Mouse (Mus musculus): ENCODE data around the gene Zfp800. TPM values are rescaled to one million over a fixed set of nuclear protein-coding genes. Genes with fewer than 3 reads are reported as not detected.

Zfp800 gene
- 15.1 and 17.1 TPM in 2 replicates for polyA plus RNA-seq (2015; fragmentation: Nextera tagmentation; extraction: Ambion mirVana)

DNA sequence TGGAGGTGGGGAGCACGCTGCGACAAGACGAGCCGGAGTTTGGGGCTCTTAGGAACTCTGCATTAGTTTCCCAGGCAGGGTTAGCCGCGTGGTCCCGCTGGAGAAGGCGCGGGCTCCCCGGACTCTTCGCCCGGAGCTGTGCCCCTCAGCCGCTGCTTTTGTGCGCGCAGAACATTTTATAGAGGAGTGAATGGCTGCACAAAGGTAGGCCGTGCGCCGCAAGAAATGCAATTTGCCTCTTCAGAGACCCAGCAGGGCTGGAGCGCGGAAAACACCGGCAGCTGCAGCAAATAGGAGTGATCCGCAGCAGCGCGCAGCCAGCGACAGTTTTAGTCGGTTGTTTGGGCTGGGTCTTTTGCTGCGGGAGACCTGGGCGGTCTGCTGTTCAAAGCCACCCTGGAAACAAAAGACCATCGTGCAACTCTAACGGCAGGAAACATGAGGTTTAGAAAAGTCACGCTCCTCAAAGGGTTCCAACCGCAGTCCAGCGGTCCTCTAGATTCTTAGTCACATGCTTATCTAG is at the start of gene Zfp800:
TSS of gene Zfp800 (minus strand) at position 325 of the 523 bp plus-strand sequence.
- peak within 1 kb of the TSS; percentile 20; the same call in 1 of the 2 replicates for H3K9ac ChIP-seq
- ATAC-seq (ENCODE audit: insufficient number of reproducible peaks, low FRiP score, low TSS enrichment, low read depth) = no peak
- peaks cover 8% of the 10 kb centered on the region; the same call in 1 of the 2 replicates for H3K4me1 ChIP-seq
- no peaks in the 10 kb centered on the region for H3K36me3 ChIP-seq
- H3K27ac ChIP-seq = no peak within 1 kb of the TSS
- peak within 1 kb of the TSS; percentile 85 for H3K4me2 ChIP-seq
- H3K27me3 ChIP-seq = peaks cover 25% of the 10 kb centered on the region
- WGBS = under 1% methylated on average over 33 of the region's 33 CpGs
- H3K9me3 ChIP-seq = no peaks in the 10 kb centered on the region
- peak within 1 kb of the TSS; percentile 46 for H3K4me3 ChIP-seq

DNA sequence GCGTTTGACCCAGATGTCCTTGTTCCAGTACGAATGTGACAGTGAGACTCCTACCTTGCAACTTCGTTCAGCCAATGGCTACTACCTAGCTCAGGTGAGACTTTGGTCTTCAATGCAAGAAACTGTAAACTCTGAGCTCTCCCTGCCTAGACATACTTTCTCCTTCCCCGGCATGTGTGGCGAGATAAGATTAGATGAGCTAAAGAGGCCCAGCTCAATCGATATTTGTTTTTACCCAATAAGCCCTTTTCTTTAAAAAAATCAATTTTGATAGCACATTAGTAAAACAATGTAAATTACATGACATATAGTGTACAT is 33.7 kb upstream of the Zfp800 start:
- peaks cover 9% of the 10 kb centered on the region for H3K36me3 ChIP-seq
- H3K9me3 ChIP-seq = no peaks in the 10 kb centered on the region
- 70% methylated on average over 6 of the region's 6 CpGs for WGBS
- H3K27ac ChIP-seq = no peak overlapping the region
- ATAC-seq (ENCODE audit: insufficient number of reproducible peaks, low FRiP score, low TSS enrichment, low read depth) = no peak
- H3K9ac ChIP-seq = no peak overlapping the region
- no peaks in the 10 kb centered on the region for H3K27me3 ChIP-seq
- no peak overlapping the region for H3K4me2 ChIP-seq
- H3K4me1 ChIP-seq = no peaks in the 10 kb centered on the region
- no peak overlapping the region for H3K4me3 ChIP-seq

DNA sequence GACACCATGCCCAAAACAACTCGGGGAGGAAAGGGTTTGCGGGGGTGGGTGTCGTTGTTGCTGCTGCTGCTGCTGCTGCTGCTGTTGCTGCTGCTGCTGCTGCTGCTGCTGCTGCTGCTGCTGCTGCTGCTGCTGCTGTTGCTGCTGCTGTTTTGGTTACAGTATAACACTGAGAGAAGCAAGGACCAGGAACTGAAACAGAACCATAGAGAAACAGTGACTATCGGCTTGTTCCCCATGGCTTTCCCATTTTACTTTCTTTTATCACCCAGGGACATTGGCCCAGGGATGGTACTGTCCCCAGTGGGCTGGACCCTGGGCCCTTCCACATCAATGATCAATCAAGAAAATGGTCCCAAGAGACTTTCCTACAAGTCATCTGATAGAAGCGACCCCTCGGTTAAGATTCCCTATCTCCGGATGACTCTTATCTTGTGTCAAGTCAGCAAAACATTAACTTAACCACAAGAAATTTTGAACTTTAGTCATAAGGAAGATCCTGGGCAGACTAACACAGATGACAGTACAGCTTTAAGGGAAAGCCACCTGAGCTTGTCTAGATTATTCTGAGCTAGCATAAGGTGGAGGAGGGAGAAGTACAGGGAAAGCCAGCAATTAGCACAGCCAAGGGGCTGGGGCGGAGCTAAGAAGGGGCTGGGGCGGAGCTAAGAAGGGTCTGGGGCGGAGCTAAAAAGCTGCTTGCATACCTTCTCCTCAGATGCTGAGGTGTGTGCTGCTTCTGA is 33.2 kb upstream of the Zfp800 start:
- Histone ChIP-seq H3K36me3 (peaks cover 14% of the 10 kb centered on the region), H3K27me3 (no peaks in the 10 kb centered on the region), H3K9me3 (no peaks in the 10 kb centered on the region), H3K9ac (no peak overlapping the region), H3K4me3 (no peak overlapping the region), H3K4me1 (no peaks in the 10 kb centered on the region), H3K27ac (no peak overlapping the region), H3K4me2 (no peak overlapping the region)
- WGBS = 77% methylated on average over 10 of the region's 10 CpGs
- no peak for ATAC-seq (ENCODE audit: insufficient number of reproducible peaks, low FRiP score, low TSS enrichment, low read depth)

DNA sequence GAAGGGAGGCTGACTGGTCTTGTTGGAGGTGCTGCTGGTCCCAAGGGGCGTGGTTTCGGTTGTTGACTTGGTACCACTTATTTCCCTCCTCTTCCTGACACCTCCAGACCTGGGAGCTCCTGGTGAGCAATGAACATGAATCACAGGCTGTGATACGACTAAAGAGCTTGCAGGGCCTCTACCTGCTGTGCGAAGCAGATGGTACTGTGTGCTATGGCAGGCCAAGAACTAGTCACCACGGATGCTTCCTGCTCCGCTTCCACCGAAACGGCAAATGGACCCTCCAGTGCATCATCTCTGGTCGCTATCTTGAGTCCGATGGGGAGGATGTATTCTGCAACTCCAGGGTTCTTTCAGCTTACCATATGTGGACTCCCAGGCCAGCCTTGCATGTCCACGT is 32.1 kb upstream of the Zfp800 start:
- 80% methylated on average over 11 of the region's 11 CpGs for WGBS
- no peak for ATAC-seq (ENCODE audit: insufficient number of reproducible peaks, low FRiP score, low TSS enrichment, low read depth)
- no peak overlapping the region for H3K27ac ChIP-seq
- peaks cover 18% of the 10 kb centered on the region for H3K36me3 ChIP-seq
- no peak overlapping the region for H3K4me2 ChIP-seq
- peaks cover 6% of the 10 kb centered on the region for H3K4me1 ChIP-seq
- H3K9me3 ChIP-seq = no peaks in the 10 kb centered on the region
- no peak overlapping the region for H3K4me3 ChIP-seq
- no peak overlapping the region for H3K9ac ChIP-seq
- H3K27me3 ChIP-seq = no peaks in the 10 kb centered on the region

DNA sequence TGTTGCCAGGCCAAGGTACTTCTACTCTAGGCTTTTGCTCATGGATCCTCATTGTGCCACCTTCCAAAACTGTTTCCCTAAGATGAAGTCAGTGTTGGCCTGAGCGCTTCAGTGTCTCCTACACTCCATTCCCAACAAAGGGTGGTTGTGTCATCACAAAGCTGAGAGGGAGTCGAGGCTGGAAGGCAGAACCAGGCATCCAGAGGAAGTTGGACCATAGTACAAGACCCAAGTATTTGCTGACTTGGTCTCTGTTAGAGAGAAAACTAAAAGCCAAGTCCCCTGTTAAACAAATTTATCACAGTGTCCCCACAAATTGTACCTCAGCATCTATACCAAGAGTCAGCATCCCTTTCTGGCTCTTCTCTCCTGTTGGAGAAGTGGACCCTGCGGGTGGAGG is 30.5 kb upstream of the Zfp800 start, which contains the start of gene Gcc1:
TSS of gene Gcc1 (minus strand) at position 101 of the 400 bp plus-strand sequence.
- peaks cover 14% of the 10 kb centered on the region for H3K4me1 ChIP-seq
- H3K4me2 ChIP-seq = no peak within 1 kb of the TSS
- no peak within 1 kb of the TSS for H3K27ac ChIP-seq
- 83% methylated on average over 3 of the region's 3 CpGs for WGBS
- H3K9me3 ChIP-seq = no peaks in the 10 kb centered on the region
- peaks cover 18% of the 10 kb centered on the region for H3K36me3 ChIP-seq
- ATAC-seq (ENCODE audit: insufficient number of reproducible peaks, low FRiP score, low TSS enrichment, low read depth) = no peak
- H3K9ac ChIP-seq = no peak within 1 kb of the TSS
- no peaks in the 10 kb centered on the region for H3K27me3 ChIP-seq
- H3K4me3 ChIP-seq = no peak within 1 kb of the TSS

DNA sequence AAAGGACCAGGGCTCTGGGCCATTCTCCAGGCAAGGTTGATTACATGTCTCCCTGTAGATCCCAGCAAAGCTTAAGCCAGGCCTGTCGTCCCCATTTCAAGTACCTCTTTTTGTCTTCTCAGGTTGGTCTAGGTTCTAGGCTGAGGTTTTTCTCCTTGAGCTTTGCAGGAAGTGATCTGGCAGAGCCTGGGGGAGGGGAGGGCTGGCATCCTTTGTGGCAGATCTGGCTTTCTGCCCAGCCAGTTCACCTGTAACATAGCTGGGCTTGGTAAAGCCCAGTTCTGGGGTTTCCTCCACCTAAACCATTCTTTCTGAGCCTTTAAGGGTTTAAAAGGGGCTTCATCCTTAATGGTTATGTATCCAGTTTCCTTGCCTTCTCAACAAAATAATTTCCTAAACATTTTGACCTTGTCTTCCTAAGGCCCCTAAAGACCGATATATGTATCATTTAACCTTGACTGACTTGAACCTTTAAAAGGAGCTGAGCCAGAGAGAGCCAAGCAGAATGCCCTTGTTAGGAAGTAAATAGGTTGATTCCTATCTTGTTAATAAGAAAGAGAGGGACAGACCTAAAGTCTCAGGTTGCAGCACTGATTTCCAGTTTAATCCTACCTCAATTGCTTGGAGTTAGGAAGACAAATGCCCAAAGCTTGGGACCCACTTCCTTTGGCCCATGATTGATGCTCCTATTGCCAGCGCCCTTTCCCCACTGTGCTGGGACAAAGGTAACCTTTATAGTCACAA is 29.5 kb upstream of the Zfp800 start, which contains the start of gene Fscn3:
TSS of gene Fscn3 (plus strand) at position 694 of the 744 bp plus-strand sequence.
- ATAC-seq (ENCODE audit: insufficient number of reproducible peaks, low FRiP score, low TSS enrichment, low read depth) = no peak
- no peak within 1 kb of the TSS for H3K27ac ChIP-seq
- H3K36me3 ChIP-seq = peaks cover 18% of the 10 kb centered on the region
- no peak within 1 kb of the TSS for H3K9ac ChIP-seq
- H3K9me3 ChIP-seq = no peaks in the 10 kb centered on the region
- H3K4me2 ChIP-seq = no peak within 1 kb of the TSS
- WGBS = 83% methylated on average over 3 of the region's 3 CpGs
- H3K4me1 ChIP-seq = peaks cover 15% of the 10 kb centered on the region
- no peak within 1 kb of the TSS for H3K4me3 ChIP-seq
- no peaks in the 10 kb centered on the region for H3K27me3 ChIP-seq

DNA sequence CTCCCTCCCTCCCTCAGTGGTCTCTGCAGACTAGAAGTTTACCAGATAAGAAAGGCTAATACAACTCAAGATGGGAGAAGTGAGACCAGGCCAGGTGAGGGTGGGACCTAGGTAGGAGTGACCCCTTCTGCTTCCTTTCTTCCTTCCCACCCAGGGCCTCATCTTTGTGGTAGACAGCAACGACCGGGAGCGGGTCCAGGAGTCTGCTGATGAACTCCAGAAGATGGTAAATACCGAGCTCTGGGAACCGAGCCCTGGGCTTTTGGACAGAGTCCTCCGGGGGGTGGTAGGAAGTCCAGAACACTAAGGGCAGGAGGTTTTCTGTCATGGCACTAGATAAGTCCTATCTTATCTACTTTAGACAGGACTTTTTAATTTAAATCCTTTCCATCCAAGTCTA is 27.2 kb upstream of the Zfp800 start:
- H3K36me3 ChIP-seq = peaks cover 18% of the 10 kb centered on the region
- peak overlapping the region; percentile 58 for H3K4me2 ChIP-seq
- H3K9ac ChIP-seq = no peak overlapping the region
- no peak overlapping the region for H3K4me3 ChIP-seq
- peaks cover 33% of the 10 kb centered on the region for H3K4me1 ChIP-seq
- no peak for ATAC-seq (ENCODE audit: insufficient number of reproducible peaks, low FRiP score, low TSS enrichment, low read depth)
- H3K27me3 ChIP-seq = no peaks in the 10 kb centered on the region
- no peaks in the 10 kb centered on the region for H3K9me3 ChIP-seq
- 73% methylated on average over 6 of the region's 6 CpGs for WGBS
- H3K27ac ChIP-seq = no peak overlapping the region

DNA sequence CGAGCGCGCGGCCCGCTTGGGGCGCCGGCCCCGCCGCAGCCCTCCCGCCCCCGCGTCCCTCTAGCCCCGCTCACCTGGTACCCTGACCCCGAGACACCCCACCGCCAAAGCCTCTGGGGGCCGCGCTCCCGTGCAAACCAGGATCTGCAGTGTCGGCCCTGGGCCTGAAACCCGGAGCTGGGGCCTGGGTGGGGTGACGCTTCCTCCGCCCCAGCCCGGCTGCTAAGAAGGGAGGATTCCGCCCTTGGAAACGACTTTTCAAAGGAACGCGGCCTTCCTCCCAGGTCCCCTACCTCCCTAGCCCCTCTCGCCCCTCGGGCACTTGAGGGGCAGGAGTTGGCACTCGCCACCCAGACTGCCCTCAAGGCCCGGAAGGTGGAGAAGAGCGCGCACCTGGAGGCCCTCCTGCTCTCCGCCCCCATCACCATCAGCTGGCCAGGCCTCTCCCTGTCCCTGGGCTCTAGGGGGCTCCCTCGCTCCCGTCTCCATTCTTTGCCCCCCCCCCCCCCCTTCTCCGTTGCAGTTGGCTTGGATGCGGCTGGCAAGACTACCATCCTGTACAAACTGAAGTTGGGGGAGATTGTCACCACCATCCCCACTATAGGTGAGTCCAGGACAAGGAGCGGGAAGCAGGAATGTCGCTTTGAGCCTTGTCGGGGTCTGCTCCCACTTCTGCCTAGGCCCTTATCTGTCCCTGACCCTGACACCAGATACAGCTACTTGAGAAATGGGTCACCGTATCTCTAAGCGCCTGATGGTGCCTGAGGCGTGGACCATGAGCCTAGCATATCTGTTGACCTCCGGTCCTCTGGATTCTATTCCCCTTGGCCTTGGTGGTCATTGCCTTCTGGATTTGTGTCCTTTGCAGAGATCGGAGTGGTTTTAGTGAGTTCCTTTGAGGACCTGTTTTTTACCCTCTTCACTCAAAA is 26.2 kb upstream of the Zfp800 start:
- ATAC-seq (ENCODE audit: insufficient number of reproducible peaks, low FRiP score, low TSS enrichment, low read depth) = peak; percentile 16; the same call in 1 of the 2 replicates
- Histone ChIP-seq H3K27me3 (no peaks in the 10 kb centered on the region), H3K9ac (peak overlapping the region; percentile 98), H3K4me2 (peak overlapping the region; percentile 58), H3K4me1 (peaks cover 39% of the 10 kb centered on the region), H3K36me3 (peaks cover 21% of the 10 kb centered on the region), H3K27ac (peak overlapping the region; percentile 79), H3K4me3 (peak overlapping the region; percentile 95), H3K9me3 (no peaks in the 10 kb centered on the region)
- WGBS = 9% methylated on average over 46 of the region's 46 CpGs

DNA sequence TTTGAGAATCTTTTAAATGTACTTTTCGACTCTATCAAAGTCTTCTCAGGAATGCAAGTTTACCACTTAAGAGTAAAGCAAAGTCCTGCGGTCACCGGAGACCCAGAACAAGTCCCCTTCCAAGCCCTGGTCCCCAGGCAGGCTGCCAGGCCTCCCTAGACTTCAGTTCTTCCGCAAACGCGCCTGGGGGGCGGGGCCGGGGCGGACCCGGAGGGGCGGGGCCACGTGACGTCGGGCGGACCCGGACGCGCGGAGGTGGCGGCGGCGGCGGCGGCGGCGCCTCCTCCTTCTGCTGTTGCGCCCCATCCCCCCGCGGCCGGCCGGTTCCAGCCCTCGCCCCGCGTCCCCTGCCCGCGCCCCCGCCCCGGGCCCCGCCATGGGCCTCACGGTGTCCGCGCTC is 25.5 kb upstream of the Zfp800 start, which contains the start of gene Arf5:
TSS of gene Arf5 (plus strand) at position 248 of the 400 bp plus-strand sequence.
- Histone ChIP-seq H3K4me1 (peaks cover 41% of the 10 kb centered on the region), H3K27me3 (no peaks in the 10 kb centered on the region), H3K9me3 (no peaks in the 10 kb centered on the region), H3K4me2 (peak within 1 kb of the TSS; percentile 58), H3K4me3 (peak within 1 kb of the TSS; percentile 95), H3K9ac (peak within 1 kb of the TSS; percentile 98), H3K36me3 (peaks cover 28% of the 10 kb centered on the region), H3K27ac (peak within 1 kb of the TSS; percentile 79)
- WGBS = under 1% methylated on average over 28 of the region's 42 CpGs
- peak; percentile 66 for ATAC-seq (ENCODE audit: insufficient number of reproducible peaks, low FRiP score, low TSS enrichment, low read depth)

DNA sequence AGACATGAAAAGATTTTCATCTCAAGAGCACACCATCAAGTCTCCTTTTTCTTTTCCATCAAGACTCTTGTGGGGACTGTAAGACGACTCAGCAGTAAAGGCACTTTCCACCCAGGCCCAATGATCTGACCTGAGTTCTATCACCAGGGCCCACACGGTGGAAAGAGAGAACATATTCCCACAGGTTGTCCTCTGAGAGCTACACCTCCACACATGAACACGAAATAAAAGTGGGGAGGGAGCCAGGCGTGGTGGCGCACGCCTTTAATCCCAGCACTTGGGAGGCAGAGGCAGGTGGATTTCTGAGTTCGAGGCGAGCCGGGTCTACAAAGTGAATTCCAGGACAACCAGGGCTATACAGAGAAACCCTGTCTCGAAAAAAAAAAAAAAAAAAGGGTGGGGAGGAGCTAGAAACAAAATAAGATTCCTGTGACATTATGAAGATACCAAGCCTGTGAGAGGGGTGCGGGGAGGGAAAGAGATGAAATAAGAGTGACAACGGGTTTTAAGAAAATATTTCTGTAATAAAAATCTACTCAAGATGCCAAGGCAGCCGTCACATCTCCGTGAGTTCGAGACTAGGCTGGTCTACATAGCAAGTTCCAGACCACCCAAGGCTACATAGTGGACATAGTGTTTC is 25.0 kb upstream of the Zfp800 start:
- peaks cover 41% of the 10 kb centered on the region for H3K4me1 ChIP-seq

More for the DNA sequence above, 25.0 kb upstream of the Zfp800 start:
- H3K9me3 ChIP-seq = no peaks in the 10 kb centered on the region
- H3K27ac ChIP-seq = peak overlapping the region; percentile 79
- ATAC-seq (ENCODE audit: insufficient number of reproducible peaks, low FRiP score, low TSS enrichment, low read depth) = no peak
- H3K9ac ChIP-seq = no peak overlapping the region
- H3K36me3 ChIP-seq = peaks cover 33% of the 10 kb centered on the region
- H3K4me2 ChIP-seq = peak overlapping the region; percentile 58; the same call in 1 of the 2 replicates
- peak overlapping the region; percentile 95 for H3K4me3 ChIP-seq
- 66% methylated on average over 15 of the region's 15 CpGs for WGBS
- H3K27me3 ChIP-seq = no peaks in the 10 kb centered on the region

Data from limb, embryonic 15.5 days (tissue).